Mouse (Mus musculus) limb, embryonic 14.5 days (tissue): ENCODE measurements around the gene Olfr945. TPM values are rescaled to one million over a fixed set of nuclear protein-coding genes. Genes with fewer than 3 reads are reported as not detected.

Source experiments
- ATAC-seq: fragments of 200-750 bp; cut with Nextera tagmentation; 2 replicates; pipeline ENCODE4 v1.8.0; 2017; ENCODE audit warnings: low read depth, moderate number of reproducible peaks, moderate TSS enrichment; ENCODE audit not compliant: low FRiP score
- DNase-seq: peaks from one replicate; pipeline ENCODE4 v3.0.0-alpha.2; 2015; ENCODE audit warnings: low spot score
- H3K27ac ChIP-seq: fragments of 300-500 bp; sonication (generic); replicated peaks from 2 replicates; pipeline ENCODE4 v1.5.1; 2014; ENCODE audit warnings: low read depth, mild to moderate bottlenecking, low read length, moderate library complexity, mixed read lengths
- H3K27me3 ChIP-seq: fragments of 300-500 bp; sonication (generic); 2 replicates; pipeline ENCODE4 v1.6.1; 2014; ENCODE audit warnings: low read length, mixed read lengths; ENCODE audit not compliant: control insufficient read depth, insufficient read depth
- H3K36me3 ChIP-seq: fragments of 300-500 bp; sonication (generic); 2 replicates; pipeline ENCODE4 v1.6.1; 2014; ENCODE audit warnings: mild to moderate bottlenecking, low read length, moderate library complexity, mixed read lengths; ENCODE audit not compliant: control insufficient read depth, insufficient read depth
- H3K4me1 ChIP-seq: fragments of 300-500 bp; sonication (generic); 2 replicates; pipeline ENCODE4 v1.6.1; 2014; ENCODE audit warnings: antibody characterized with exemption, low read length, mixed read lengths; ENCODE audit not compliant: control insufficient read depth, insufficient read depth
- H3K4me2 ChIP-seq: fragments of 300-500 bp; sonication (generic); replicated peaks from 2 replicates; pipeline ENCODE4 v1.6.1; 2014; ENCODE audit warnings: low read depth, mild to moderate bottlenecking, low read length, moderate library complexity; ENCODE audit not compliant: severe bottlenecking
- H3K4me3 ChIP-seq: fragments of 300-500 bp; sonication (generic); replicated peaks from 2 replicates; pipeline ENCODE4 v1.5.1; 2014; ENCODE audit warnings: low read length
- H3K9ac ChIP-seq: fragments of 300-500 bp; sonication (generic); 2 replicates; pipeline ENCODE4 v1.6.1; 2014; ENCODE audit warnings: mild to moderate bottlenecking, low read depth, low read length, moderate library complexity; ENCODE audit not compliant: severe bottlenecking
- H3K9me3 ChIP-seq: fragments of 300-500 bp; sonication (generic); 2 replicates; pipeline ENCODE4 v1.6.1; 2016; ENCODE audit warnings: low read length; ENCODE audit not compliant: control insufficient read depth
- POLR2A ChIP-seq: fragments of 200-500 bp; IDR thresholded peaks from 2 replicates; pipeline ENCODE4 v1.8.0; 2012; ENCODE audit warnings: inconsistent platforms, mild to moderate bottlenecking, moderate library complexity, borderline replicate concordance; ENCODE audit not compliant: insufficient read depth, insufficient read length; ENCODE audit errors: extremely low read depth
- WGBS: fragments of 180-500 bp; shearing (Covaris S2); extraction: QIAGEN DNeasy Blood & Tissue Kit; methylation state at CpG from one replicate; pipeline ENCODE4 v1.1.7; 2014; 5-methylcytosine and 5-hydroxymethylcytosine counted together
- polyA plus RNA-seq, 2 experiments: library from polyadenylated mRNA; depleted of rRNA in 1 of 2; stranded (reverse) in 1 of 2; unstranded in 1 of 2; fragments of >200 nt; fragmentation: Nextera tagmentation in 1 of 2; extraction: Ambion mirVana in 1 of 2; gene quantifications; 2 replicates each; pipeline versions ENCODE4 v1.2.1 to v1.2.3; 2012 to 2014

The Olfr945 gene
- polyA plus RNA-seq (2012; rRNA removed): not detected in 2 replicates
- polyA plus RNA-seq (2014; fragmentation: Nextera tagmentation; extraction: Ambion mirVana): not detected in 2 replicates

GRCm38 (mm10) chr9:39276718-39277117 lies at the start of gene Olfr945:
Olfr945 (minus strand) TSS chr9:39276818.
- ATAC-seq (no peak), DNase-seq (no peak)
- Histone ChIP-seq H3K4me1 (no peaks in the 10 kb centered on the region), H3K27me3 (no peaks in the 10 kb centered on the region), H3K9ac (no peak within 1 kb of the TSS), H3K36me3 (no peaks in the 10 kb centered on the region), H3K9me3 (no peaks in the 10 kb centered on the region), H3K4me3 (no peak within 1 kb of the TSS), H3K4me2 (no peak within 1 kb of the TSS), H3K27ac (no peak within 1 kb of the TSS)
- WGBS: 83% methylated on average over 3 of the region's 3 CpGs
- TF ChIP-seq POLR2A: no peak

- Histone ChIP-seq H3K27ac (no peak within 1 kb of the TSS), H3K9me3 (no peaks in the 10 kb centered on the region), H3K4me1 (no peaks in the 10 kb centered on the region), H3K36me3 (no peaks in the 10 kb centered on the region), H3K4me3 (no peak within 1 kb of the TSS), H3K9ac (no peak within 1 kb of the TSS), H3K27me3 (no peaks in the 10 kb centered on the region), H3K4me2 (no peak within 1 kb of the TSS)
- TF ChIP-seq POLR2A: no peak
- no peak for ATAC-seq
- DNase-seq: no peak
These were observed 49.3 kb upstream of the Olfr945 start, which contains the start of gene Olfr948 for GRCm38 (mm10) chr9:39325945-39326344. Olfr948 (minus strand) TSS chr9:39326045.

- Histone ChIP-seq H3K27me3 (no peaks in the 10 kb centered on the region), H3K9me3 (no peaks in the 10 kb centered on the region), H3K36me3 (no peaks in the 10 kb centered on the region), H3K4me2 (no peak overlapping the region), H3K4me1 (no peaks in the 10 kb centered on the region), H3K27ac (no peak overlapping the region), H3K4me3 (no peak overlapping the region), H3K9ac (no peak overlapping the region)
- DNase-seq: no peak
- no peak for ATAC-seq
- TF ChIP-seq POLR2A: no peak
- WGBS: 72% methylated on average over 2 of the region's 2 CpGs
These were observed 10.5 kb upstream of the Olfr945 start for GRCm38 (mm10) chr9:39287136-39287535.

- H3K4me1 ChIP-seq: no peaks in the 10 kb centered on the region
- ATAC-seq: no peak
- TF ChIP-seq POLR2A: no peak
- H3K9me3 ChIP-seq: no peaks in the 10 kb centered on the region
- H3K4me2 ChIP-seq: no peak within 1 kb of the TSS
- no peak within 1 kb of the TSS for H3K27ac ChIP-seq
- H3K9ac ChIP-seq: no peak within 1 kb of the TSS
- no peak for DNase-seq
- H3K4me3 ChIP-seq: no peak within 1 kb of the TSS
- no peaks in the 10 kb centered on the region for H3K36me3 ChIP-seq
- 90% methylated on average over 1 of the region's 1 CpGs for WGBS
- no peaks in the 10 kb centered on the region for H3K27me3 ChIP-seq
These were observed 26.7 kb downstream of the Olfr945 start, which contains the start of gene Olfr1537 for GRCm38 (mm10) chr9:39249894-39250293. Olfr1537 (minus strand) TSS chr9:39249994.

Other genes starting within 250 kb of the Olfr945 start
- gene Olfr937, start 211.9 kb downstream of the Olfr945 start, polyA plus RNA-seq (2012; rRNA removed): not detected in 2 replicates
- gene Olfr937, start 211.9 kb downstream of the Olfr945 start, polyA plus RNA-seq (2014; fragmentation: Nextera tagmentation; extraction: Ambion mirVana): not detected in 2 replicates
- not detected in 2 replicates for gene Olfr938, start 197.9 kb downstream of the Olfr945 start, polyA plus RNA-seq (2012; rRNA removed)
- gene Olfr938, start 197.9 kb downstream of the Olfr945 start, polyA plus RNA-seq (2014; fragmentation: Nextera tagmentation; extraction: Ambion mirVana): not detected in 2 replicates
- not detected in 2 replicates for gene Olfr27, start 148.7 kb downstream of the Olfr945 start, polyA plus RNA-seq (2012; rRNA removed)
- not detected in 2 replicates for gene Olfr27, start 148.7 kb downstream of the Olfr945 start, polyA plus RNA-seq (2014; fragmentation: Nextera tagmentation; extraction: Ambion mirVana)
- not detected in 2 replicates for gene Olfr943, start 110.5 kb downstream of the Olfr945 start, polyA plus RNA-seq (2012; rRNA removed)
- gene Olfr943, start 110.5 kb downstream of the Olfr945 start, polyA plus RNA-seq (2014; fragmentation: Nextera tagmentation; extraction: Ambion mirVana): not detected in 2 replicates
- gene Olfr944, start 74.9 kb downstream of the Olfr945 start, polyA plus RNA-seq (2012; rRNA removed): not detected in 2 replicates
- gene Olfr944, start 74.9 kb downstream of the Olfr945 start, polyA plus RNA-seq (2014; fragmentation: Nextera tagmentation; extraction: Ambion mirVana): not detected in 2 replicates
- gene Olfr1537, start 26.8 kb downstream of the Olfr945 start, polyA plus RNA-seq (2012; rRNA removed): not detected in 2 replicates
- not detected in 2 replicates for gene Olfr1537, start 26.8 kb downstream of the Olfr945 start, polyA plus RNA-seq (2014; fragmentation: Nextera tagmentation; extraction: Ambion mirVana)
- not detected in 2 replicates for gene Olfr948, start 49.2 kb upstream of the Olfr945 start, polyA plus RNA-seq (2012; rRNA removed)
- gene Olfr948, start 49.2 kb upstream of the Olfr945 start, polyA plus RNA-seq (2014; fragmentation: Nextera tagmentation; extraction: Ambion mirVana): not detected in 2 replicates
- gene Olfr951, start 110.6 kb upstream of the Olfr945 start, polyA plus RNA-seq (2012; rRNA removed): not detected in 2 replicates
- gene Olfr951, start 110.6 kb upstream of the Olfr945 start, polyA plus RNA-seq (2014; fragmentation: Nextera tagmentation; extraction: Ambion mirVana): not detected in 2 replicates
- not detected in 2 replicates for gene Olfr952, start 150.3 kb upstream of the Olfr945 start, polyA plus RNA-seq (2012; rRNA removed)
- not detected in 2 replicates for gene Olfr952, start 150.3 kb upstream of the Olfr945 start, polyA plus RNA-seq (2014; fragmentation: Nextera tagmentation; extraction: Ambion mirVana)
- gene Olfr954, start 179.9 kb upstream of the Olfr945 start, polyA plus RNA-seq (2012; rRNA removed): not detected in 2 replicates
- gene Olfr954, start 179.9 kb upstream of the Olfr945 start, polyA plus RNA-seq (2014; fragmentation: Nextera tagmentation; extraction: Ambion mirVana): not detected in 2 replicates
- not detected in 2 replicates for gene Olfr955, start 195.1 kb upstream of the Olfr945 start, polyA plus RNA-seq (2012; rRNA removed)
- not detected in 2 replicates for gene Olfr955, start 195.1 kb upstream of the Olfr945 start, polyA plus RNA-seq (2014; fragmentation: Nextera tagmentation; extraction: Ambion mirVana)
- gene Olfr44, start 217.2 kb upstream of the Olfr945 start, polyA plus RNA-seq (2012; rRNA removed): not detected in 2 replicates
- not detected in 2 replicates for gene Olfr44, start 217.2 kb upstream of the Olfr945 start, polyA plus RNA-seq (2014; fragmentation: Nextera tagmentation; extraction: Ambion mirVana)
- 0.06 and 0.08 TPM in 2 replicates for gene Olfr957, start 239.0 kb upstream of the Olfr945 start, polyA plus RNA-seq (2012; rRNA removed)
- gene Olfr957, start 239.0 kb upstream of the Olfr945 start, polyA plus RNA-seq (2014; fragmentation: Nextera tagmentation; extraction: Ambion mirVana): not detected in 2 replicates